Mouse (Mus musculus) lung, embryonic 15.5 days (tissue): ENCODE data around the gene Fcgrt. TPM values are rescaled to one million over a fixed set of nuclear protein-coding genes. Genes with fewer than 3 reads are reported as not detected.
"Not testable (repeated sequence)": the region's sequence is repeated elsewhere in the genome, so short reads cannot be mapped to it uniquely, and the experiment has no call there.

Source experiments
- ATAC-seq: fragments of 200-750 bp; cut with Nextera tagmentation; 2 replicates; pipeline ENCODE4 v1.8.0; 2017; ENCODE audit warnings: moderate number of reproducible peaks, borderline replicate concordance; ENCODE audit not compliant: low FRiP score, low TSS enrichment; ENCODE audit errors: extremely low read depth
- H3K27ac ChIP-seq: fragments of 300-500 bp; sonication (generic); 2 replicates; pipeline ENCODE4 v1.5.1; 2015; ENCODE audit warnings: moderate library complexity, mild to moderate bottlenecking, inconsistent platforms
- H3K27me3 ChIP-seq: fragments of 300-500 bp; sonication (generic); 2 replicates; pipeline ENCODE4 v1.6.1; 2015; ENCODE audit warnings: inconsistent platforms
- H3K36me3 ChIP-seq: fragments of 300-500 bp; sonication (generic); 2 replicates; pipeline ENCODE4 v1.6.1; 2015; ENCODE audit warnings: inconsistent platforms
- H3K4me1 ChIP-seq: fragments of 300-500 bp; sonication (generic); 2 replicates; pipeline ENCODE4 v1.6.1; 2015; ENCODE audit warnings: inconsistent platforms
- H3K4me2 ChIP-seq: fragments of 300-500 bp; sonication (generic); 2 replicates; pipeline ENCODE4 v1.6.1; 2015; ENCODE audit warnings: inconsistent platforms, mild to moderate bottlenecking, moderate library complexity
- H3K4me3 ChIP-seq: fragments of 300-500 bp; sonication (generic); 2 replicates; pipeline ENCODE4 v1.5.1; 2015; ENCODE audit warnings: mild to moderate bottlenecking, inconsistent platforms
- H3K9ac ChIP-seq: fragments of 300-500 bp; sonication (generic); 2 replicates; pipeline ENCODE4 v1.6.1; 2015; ENCODE audit warnings: inconsistent platforms
- H3K9me3 ChIP-seq: fragments of 300-500 bp; sonication (generic); 2 replicates; pipeline ENCODE4 v1.6.1; 2016; ENCODE audit warnings: inconsistent platforms
- WGBS: fragments of 180-500 bp; shearing (Covaris S2); methylation state at CpG from one replicate; pipeline ENCODE4 v1.1.7; 2015; 5-methylcytosine and 5-hydroxymethylcytosine counted together
- polyA plus RNA-seq: library from polyadenylated mRNA; unstranded; fragments of >200 nt; fragmentation: Nextera tagmentation; extraction: Ambion mirVana; gene quantifications from 2 replicates; pipeline ENCODE4 v1.2.1, GENCODE M21; 2015

The Fcgrt gene
- polyA plus RNA-seq, 1 experiment from 2014 or later, result 83.1 TPM

- Histone ChIP-seq H3K27ac (peak within 1 kb of the TSS; percentile 88), H3K9me3 (no peaks in the 10 kb centered on the region), H3K36me3 (peaks cover 25% of the 10 kb centered on the region), H3K27me3 (no peaks in the 10 kb centered on the region), H3K4me1 (peaks cover 37% of the 10 kb centered on the region), H3K4me2 (peak within 1 kb of the TSS; percentile 81), H3K4me3 (peak within 1 kb of the TSS; percentile 90), H3K9ac (peak within 1 kb of the TSS; percentile 99)
- under 1% methylated on average over 48 of the region's 48 CpGs for WGBS
- ATAC-seq, result peak; percentile 93
Observed at GRCm38 (mm10) chr7:45128624-45129246, 25.1 kb upstream of the Fcgrt start, which contains the start of gene Rpl13a. Gene Rpl13a, minus strand, starts transcription at chr7:45128761.

GRCm38 (mm10) chr7:45127700-45128224 is 24.1 kb upstream of the Fcgrt start:
- Histone ChIP-seq H3K27me3 (no peaks in the 10 kb centered on the region), H3K4me2 (peak overlapping the region; percentile 81), H3K9me3 (no peaks in the 10 kb centered on the region), H3K27ac (peak overlapping the region; percentile 88), H3K4me1 (peaks cover 43% of the 10 kb centered on the region), H3K4me3 (peak overlapping the region; percentile 90), H3K9ac (peak overlapping the region; percentile 99), H3K36me3 (peaks cover 28% of the 10 kb centered on the region)
- ATAC-seq, result no peak
- WGBS, result 2% methylated on average over 6 of the region's 6 CpGs

- Histone ChIP-seq H3K27me3 (no peaks in the 10 kb centered on the region), H3K9me3 (no peaks in the 10 kb centered on the region), H3K4me1 (peaks cover 49% of the 10 kb centered on the region), H3K36me3 (peaks cover 35% of the 10 kb centered on the region), H3K9ac (peak overlapping the region; percentile 99), H3K4me3 (peak overlapping the region; percentile 90), H3K27ac (peak overlapping the region; percentile 88), H3K4me2 (peak overlapping the region; percentile 81)
- no peak for ATAC-seq
- 21% methylated on average over 21 of the region's 21 CpGs for WGBS
Observed at GRCm38 (mm10) chr7:45126844-45127699, 23.4 kb upstream of the Fcgrt start.

GRCm38 (mm10) chr7:45126147-45126843 is 22.6 kb upstream of the Fcgrt start:
- ATAC-seq, result no peak
- no peaks in the 10 kb centered on the region for H3K9me3 ChIP-seq
- peak overlapping the region; percentile 90 for H3K4me3 ChIP-seq
- no peaks in the 10 kb centered on the region for H3K27me3 ChIP-seq
- H3K4me1 ChIP-seq, result peaks cover 57% of the 10 kb centered on the region
- peak overlapping the region; percentile 81 for H3K4me2 ChIP-seq
- peak overlapping the region; percentile 99 for H3K9ac ChIP-seq
- peaks cover 42% of the 10 kb centered on the region for H3K36me3 ChIP-seq
- 63% methylated on average over 17 of the region's 17 CpGs for WGBS
- H3K27ac ChIP-seq, result peak overlapping the region; percentile 88

- H3K27me3 ChIP-seq, ATAC-seq, H3K9ac ChIP-seq, H3K9me3 ChIP-seq: not testable (repeated sequence)
- H3K36me3 ChIP-seq, result peaks cover 49% of the 10 kb centered on the region
- peak overlapping the region; percentile 1 for H3K4me3 ChIP-seq
- H3K4me1 ChIP-seq, result peaks cover 61% of the 10 kb centered on the region
- peak overlapping the region; percentile 88 for H3K27ac ChIP-seq
- H3K4me2 ChIP-seq, result peak overlapping the region; percentile 81; the same call in 1 of the 2 replicates
- whole genome bisulfite sequencing, result 69% methylated on average over 5 of the region's 5 CpGs
Observed at GRCm38 (mm10) chr7:45125649-45126048, 22.0 kb upstream of the Fcgrt start.

GRCm38 (mm10) chr7:45125144-45125600 is 21.5 kb upstream of the Fcgrt start:
- H3K4me3 ChIP-seq, result peak overlapping the region; percentile 1
- peak overlapping the region; percentile 49 for H3K4me2 ChIP-seq
- no peaks in the 10 kb centered on the region for H3K27me3 ChIP-seq
- ATAC-seq, result no peak
- H3K9ac ChIP-seq, result 0 out of 2 replicates have a peak overlapping the region, but pooled peaks have one; percentile 20
- H3K27ac ChIP-seq, result peak overlapping the region; percentile 88
- WGBS, result 22% methylated on average over 7 of the region's 7 CpGs
- peaks cover 60% of the 10 kb centered on the region for H3K4me1 ChIP-seq
- H3K9me3 ChIP-seq, result no peaks in the 10 kb centered on the region
- peaks cover 50% of the 10 kb centered on the region for H3K36me3 ChIP-seq

- H3K36me3 ChIP-seq, result peaks cover 57% of the 10 kb centered on the region
- H3K27ac ChIP-seq, result peak within 1 kb of the TSS; percentile 88
Observed at GRCm38 (mm10) chr7:45124224-45125143, 20.8 kb upstream of the Fcgrt start, which contains the start of gene Rps11. Gene Rps11, minus strand, starts transcription at chr7:45124439.

GRCm38 (mm10) chr7:45123186-45123570 is 19.5 kb upstream of the Fcgrt start:
- WGBS, result 15% methylated on average over 12 of the region's 12 CpGs
- peak overlapping the region; percentile 84 for H3K27ac ChIP-seq
- no peaks in the 10 kb centered on the region for H3K9me3 ChIP-seq
- peaks cover 53% of the 10 kb centered on the region for H3K4me1 ChIP-seq
- H3K36me3 ChIP-seq, result peaks cover 65% of the 10 kb centered on the region
- ATAC-seq, result no peak
- peak overlapping the region; percentile 97 for H3K9ac ChIP-seq
- no peaks in the 10 kb centered on the region for H3K27me3 ChIP-seq
- peak overlapping the region; percentile 91 for H3K4me3 ChIP-seq
- H3K4me2 ChIP-seq, result peak overlapping the region; percentile 61

More at GRCm38 (mm10) chr7:45124224-45125143, 20.8 kb upstream of the Fcgrt start, which contains the start of gene Rps11:
- peak; percentile 86 for ATAC-seq
- peaks cover 53% of the 10 kb centered on the region for H3K4me1 ChIP-seq
- H3K27me3 ChIP-seq, result no peaks in the 10 kb centered on the region
- peak within 1 kb of the TSS; percentile 97 for H3K9ac ChIP-seq
- H3K4me3 ChIP-seq, result peak within 1 kb of the TSS; percentile 91
- H3K9me3 ChIP-seq, result no peaks in the 10 kb centered on the region
- H3K4me2 ChIP-seq, result peak within 1 kb of the TSS; percentile 61
- under 1% methylated on average over 59 of the region's 59 CpGs for WGBS

- H3K27me3 ChIP-seq, result no peaks in the 10 kb centered on the region
- H3K4me1 ChIP-seq, result peaks cover 53% of the 10 kb centered on the region
- H3K27ac ChIP-seq, result peak overlapping the region; percentile 26; the same call in 1 of the 2 replicates
- no peaks in the 10 kb centered on the region for H3K9me3 ChIP-seq
- 68% methylated on average over 15 of the region's 15 CpGs for WGBS
- H3K9ac ChIP-seq, result peak overlapping the region; percentile 97
- H3K4me2 ChIP-seq, result peak overlapping the region; percentile 61
- H3K36me3 ChIP-seq, result peaks cover 71% of the 10 kb centered on the region
- H3K4me3 ChIP-seq, result peak overlapping the region; percentile 91
- no peak for ATAC-seq
Observed at GRCm38 (mm10) chr7:45122561-45123185, 19.0 kb upstream of the Fcgrt start.

- no peak for ATAC-seq
- Histone ChIP-seq H3K27ac (peak overlapping the region; percentile 44), H3K4me1 (peaks cover 48% of the 10 kb centered on the region), H3K36me3 (peaks cover 68% of the 10 kb centered on the region), H3K9ac (no peak overlapping the region), H3K27me3 (no peaks in the 10 kb centered on the region), H3K9me3 (no peaks in the 10 kb centered on the region), H3K4me3 (no peak overlapping the region), H3K4me2 (peak overlapping the region; percentile 22; the same call in 1 of the 2 replicates)
Observed at GRCm38 (mm10) chr7:45121966-45122365, 18.3 kb upstream of the Fcgrt start.
